Mouse (Mus musculus) neural tube, postnatal 0 days (tissue): ENCODE results near the gene Nit1. TPM values are rescaled to one million over a fixed set of nuclear protein-coding genes. Genes with fewer than 3 reads are reported as not detected.

ENCODE experiments used
- polyA plus RNA-seq: library from polyadenylated mRNA; unstranded; fragments of >200 nt; fragmentation: Nextera tagmentation; extraction: Ambion mirVana; gene quantifications from 2 replicates; pipeline ENCODE4 v1.2.1, GENCODE M21; 2015

Nit1 gene
- 43.7 and 47.7 TPM in 2 replicates for polyA plus RNA-seq

GRCm38 (mm10) chr1:171345225-171346094, at the start of gene Nit1, which contains the start of gene Pfdn2:
Gene Nit1 (minus strand): TSS chr1:171345646.
Gene Pfdn2 (plus strand): TSS chr1:171345670.

DNA sequence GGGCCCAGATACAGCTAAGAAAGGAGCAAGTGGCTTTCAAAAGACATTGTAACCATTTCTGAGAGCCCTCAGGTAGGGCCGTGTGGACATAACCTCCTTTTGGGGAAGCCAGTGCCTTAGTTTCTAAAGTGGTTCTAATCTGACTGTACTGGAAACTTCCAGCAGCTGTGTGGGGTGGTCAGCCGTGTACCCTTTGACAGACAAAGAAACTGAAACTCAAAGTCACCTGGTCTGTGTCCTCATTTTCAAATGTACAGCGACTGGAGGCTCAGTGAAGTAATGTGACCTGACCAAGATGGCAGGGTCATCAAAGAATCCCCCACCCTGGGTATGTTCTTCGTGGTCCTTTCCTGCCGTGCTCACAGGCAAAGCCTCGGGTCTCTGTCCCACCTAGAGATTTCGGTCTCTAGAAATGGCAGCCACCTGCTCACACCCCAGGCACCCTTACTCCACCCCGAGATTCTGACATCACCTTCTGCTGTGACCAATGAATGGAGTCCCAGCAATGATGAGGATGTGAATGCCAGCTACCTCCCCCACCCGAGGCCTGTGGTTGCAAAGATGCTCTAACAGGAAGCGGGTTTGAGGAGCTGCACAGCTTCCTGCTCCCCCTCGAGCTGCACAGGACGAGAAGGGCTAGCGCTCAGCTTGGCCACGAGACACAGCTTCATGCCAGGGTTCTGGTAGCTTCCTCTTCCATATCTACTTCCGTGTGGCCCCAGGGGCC, 43.1 kb upstream of the Nit1 start, which contains the start of gene Arhgap30:
Gene Arhgap30 (plus strand): TSS at position 579 of the 727 bp plus-strand sequence.

GRCm38 (mm10) chr1:171369845-171370556, 24.6 kb upstream of the Nit1 start, which contains the start of gene Nectin4:
Gene Nectin4 (plus strand): TSS chr1:171370099.

GRCm38 (mm10) chr1:171360656-171361055, 15.2 kb upstream of the Nit1 start, which contains the start of gene Klhdc9:
Gene Klhdc9 (minus strand): TSS chr1:171360798.

GRCm38 (mm10) chr1:171328839-171329432, 16.5 kb downstream of the Nit1 start, which contains the start of gene Dedd:
Gene Dedd (plus strand): TSS chr1:171329145.

GRCm38 (mm10) chr1:171294298-171295062, 51.0 kb downstream of the Nit1 start, which contains the start of gene Ufc1:
Gene Ufc1 (minus strand): TSS chr1:171295024.

Other genes with a start within 250 kb of the Nit1 start
- 6.6 and 6.9 TPM in 2 replicates for gene Cfap126, start 231.7 kb downstream of the Nit1 start, polyA plus RNA-seq
- gene Sdhc, start 195.0 kb downstream of the Nit1 start, polyA plus RNA-seq: 300 and 349 TPM in 2 replicates
- gene Mpz, start 194.9 kb downstream of the Nit1 start, polyA plus RNA-seq: 97.3 and 99.7 TPM in 2 replicates
- 86.8 and 98.4 TPM in 2 replicates for gene Pcp4l1, start 149.4 kb downstream of the Nit1 start, polyA plus RNA-seq
- gene Nr1i3, start 131.7 kb downstream of the Nit1 start, polyA plus RNA-seq: 0.27 and 0.43 TPM in 2 replicates
- gene Tomm40l, start 123.1 kb downstream of the Nit1 start, polyA plus RNA-seq: 43.0 and 46.0 TPM in 2 replicates
- gene Apoa2, start 120.6 kb downstream of the Nit1 start, polyA plus RNA-seq: 9.6 and 16.3 TPM in 2 replicates
- 44.9 and 51.8 TPM in 2 replicates for gene Fcer1g, start 111.3 kb downstream of the Nit1 start, polyA plus RNA-seq
- 3.0 and 4.5 TPM in 2 replicates for gene Adamts4, start 95.2 kb downstream of the Nit1 start, polyA plus RNA-seq
- 292 and 295 TPM in 2 replicates for gene Ndufs2, start 94.3 kb downstream of the Nit1 start, polyA plus RNA-seq
- 73.7 and 82.5 TPM in 2 replicates for gene B4galt3, start 75.3 kb downstream of the Nit1 start, polyA plus RNA-seq
- 27.3 and 34.9 TPM in 2 replicates for gene Ppox, start 64.5 kb downstream of the Nit1 start, polyA plus RNA-seq
- 66.3 and 73.0 TPM in 2 replicates for gene Usp21, start 57.7 kb downstream of the Nit1 start, polyA plus RNA-seq
- gene Ufc1, start 50.6 kb downstream of the Nit1 start, polyA plus RNA-seq: 136 and 151 TPM in 2 replicates
- gene Dedd, start 16.5 kb downstream of the Nit1 start, polyA plus RNA-seq: 36.3 and 36.4 TPM in 2 replicates
- gene Pfdn2, start within 50 bp of the Nit1 start, polyA plus RNA-seq: 137 and 153 TPM in 2 replicates
- 6.6 and 7.4 TPM in 2 replicates for gene Klhdc9, start 15.2 kb upstream of the Nit1 start, polyA plus RNA-seq
- gene Nectin4, start 24.5 kb upstream of the Nit1 start, polyA plus RNA-seq: 5.5 and 6.8 TPM in 2 replicates
- 0.90 and 0.92 TPM in 2 replicates for gene Arhgap30, start 43.3 kb upstream of the Nit1 start, polyA plus RNA-seq
- gene Usf1, start 65.7 kb upstream of the Nit1 start, polyA plus RNA-seq: 116 and 119 TPM in 2 replicates
- 2.3 and 2.7 TPM in 2 replicates for gene Tstd1, start 73.2 kb upstream of the Nit1 start, polyA plus RNA-seq
- gene F11r, start 91.9 kb upstream of the Nit1 start, polyA plus RNA-seq: 16.2 and 18.1 TPM in 2 replicates
- gene Alyref2, start 157.8 kb upstream of the Nit1 start, polyA plus RNA-seq: 24.2 and 25.4 TPM in 2 replicates
- not detected in 2 replicates for gene Itln1, start 189.6 kb upstream of the Nit1 start, polyA plus RNA-seq
- 0.13 TPM in 1 of 2 replicates, not detected in the other for gene Cd244a, start 213.5 kb upstream of the Nit1 start, polyA plus RNA-seq